Mouse (Mus musculus) CH12.LX (cell line): ENCODE data around the gene Timeless.

Experiments
- CTCF ChIP-seq, 2 experiments: IDR thresholded peaks in 1 of 2; conservative IDR thresholded peaks in 1 of 2; 2 replicates each; pipeline ENCODE4 v1.5.1; 2011 to 2012; ENCODE audit warnings: low read depth in 2 of 2, low read length in 2 of 2, improper control_type of control experiment in 1 of 2, inconsistent platforms in 1 of 2, mild to moderate bottlenecking in 1 of 2, moderate library complexity in 1 of 2
- JUND ChIP-seq: conservative IDR thresholded peaks from 2 replicates; pipeline ENCODE4 v1.6.1; 2011; ENCODE audit warnings: low read depth, low read length, improper control_type of control experiment
- MEF2A ChIP-seq: IDR thresholded peaks from 2 replicates; pipeline ENCODE4 v1.6.1; 2014; ENCODE audit warnings: low read depth, mild to moderate bottlenecking, inconsistent platforms, low read length, improper control_type of control experiment, borderline replicate concordance
- POLR2A ChIP-seq: IDR thresholded peaks from 2 replicates; pipeline ENCODE4 v1.6.1; 2011; ENCODE audit warnings: low read depth, mild to moderate bottlenecking, improper control_type of control experiment, low read length
- TCF12 ChIP-seq: IDR thresholded peaks from 2 replicates; pipeline ENCODE4 v1.6.1; 2014; ENCODE audit warnings: low read depth, mild to moderate bottlenecking, inconsistent platforms, low read length, improper control_type of control experiment

GRCm38 (mm10) chr10:128243252-128243651 lies 11.4 kb downstream of the Timeless start:
- TF ChIP-seq CTCF (conservative IDR thresholded peaks at IDR 0.05 in 1 of 2, IDR thresholded peaks at IDR 0.05 in 1 of 2; ENCODE audit: low read depth in 2 of 2, low read length in 2 of 2) (no peak), TCF12 (no peak), MEF2A (no peak), JUND (no peak), POLR2A (no peak)
